Mouse (Mus musculus) liver, embryonic 14.5 days (tissue): ENCODE measurements around the gene S100pbp. TPM values are rescaled to one million over a fixed set of nuclear protein-coding genes. Genes with fewer than 3 reads are reported as not detected.

Source experiments
- ATAC-seq: fragments of 200-750 bp; cut with Nextera tagmentation; 2 replicates; pipeline ENCODE4 v1.8.0; 2017; ENCODE audit warnings: moderate number of reproducible peaks, mild to moderate bottlenecking, moderate library complexity; ENCODE audit not compliant: insufficient read depth
- DNase-seq, 3 experiments: peaks; one replicate each; pipeline ENCODE4 v3.0.0-alpha.2; 2012 to 2013; ENCODE audit warnings: low read depth in 3 of 3, low spot score in 3 of 3
- H3K27ac ChIP-seq: fragments of 300-500 bp; sonication (generic); 2 replicates; pipeline ENCODE4 v1.5.1; 2014; ENCODE audit warnings: moderate library complexity, mild to moderate bottlenecking, control low read depth, inconsistent platforms
- H3K27me3 ChIP-seq: fragments of 300-500 bp; sonication (generic); 2 replicates; pipeline ENCODE4 v1.6.1; 2014; ENCODE audit warnings: mild to moderate bottlenecking, low read length, moderate library complexity; ENCODE audit not compliant: control insufficient read depth, insufficient read depth
- H3K36me3 ChIP-seq: fragments of 300-500 bp; sonication (generic); replicated peaks from 2 replicates; pipeline ENCODE4 v1.6.1; 2014; ENCODE audit warnings: low read depth; ENCODE audit not compliant: control insufficient read depth, insufficient read depth
- H3K4me1 ChIP-seq, 2 experiments: fragments of 200-500 bp in 1 of 2; fragments of 300-500 bp in 1 of 2; sonication (generic) in 1 of 2; replicated peaks; 2 replicates each; pipeline ENCODE4 v1.6.1; 2012 to 2014; ENCODE audit warnings: antibody characterized with exemption in 1 of 2, inconsistent platforms in 1 of 2, low read length in 1 of 2; ENCODE audit not compliant: control insufficient read depth in 2 of 2, insufficient read depth in 2 of 2
- H3K4me2 ChIP-seq: fragments of 300-500 bp; sonication (generic); 2 replicates; pipeline ENCODE4 v1.6.1; 2014; ENCODE audit warnings: low read depth, mild to moderate bottlenecking, control low read depth, moderate library complexity
- H3K4me3 ChIP-seq, 2 experiments: fragments of 200-500 bp in 1 of 2; fragments of 300-500 bp in 1 of 2; sonication (generic) in 1 of 2; 2 replicates each; pipeline ENCODE4 v1.5.1; 2012 to 2014; ENCODE audit warnings: low read depth in 2 of 2, low read length in 2 of 2, mild to moderate bottlenecking in 2 of 2, control low read depth in 1 of 2, inconsistent platforms in 1 of 2, moderate library complexity in 1 of 2; ENCODE audit not compliant: insufficient read depth in 1 of 2
- H3K9ac ChIP-seq: fragments of 300-500 bp; sonication (generic); replicated peaks from 2 replicates; pipeline ENCODE4 v1.6.1; 2014; ENCODE audit warnings: mild to moderate bottlenecking, control low read depth, moderate library complexity
- H3K9me3 ChIP-seq: fragments of 300-500 bp; sonication (generic); 2 replicates; pipeline ENCODE4 v1.6.1; 2016; ENCODE audit warnings: low read length, mixed read lengths; ENCODE audit not compliant: control insufficient read depth
- CTCF ChIP-seq: IDR thresholded peaks from 2 replicates; pipeline ENCODE4 v1.5.1; 2016; ENCODE audit warnings: antibody characterized with exemption, low read depth, control low read depth
- EP300 ChIP-seq: IDR thresholded peaks from 2 replicates; pipeline ENCODE4 v1.6.1; 2016; ENCODE audit warnings: antibody characterized with exemption, low read depth
- WGBS: fragments of 180-500 bp; shearing (Covaris S2); extraction: QIAGEN DNeasy Blood & Tissue Kit; methylation state at CpG from one replicate; pipeline ENCODE4 v1.1.7; 2014; ENCODE audit not compliant: insufficient replicate concordance; 5-methylcytosine and 5-hydroxymethylcytosine counted together
- polyA plus RNA-seq, 2 experiments: library from polyadenylated mRNA; depleted of rRNA in 1 of 2; stranded (reverse) in 1 of 2; unstranded in 1 of 2; fragments of >200 nt; fragmentation: Nextera tagmentation in 1 of 2; extraction: Ambion mirVana in 1 of 2; gene quantifications; 2 replicates each; pipeline versions ENCODE4 v1.2.1 to v1.2.3; 2012 to 2014

The S100pbp gene
- polyA plus RNA-seq, 2 experiments, result 4.8 to 12.5 TPM

DNA sequence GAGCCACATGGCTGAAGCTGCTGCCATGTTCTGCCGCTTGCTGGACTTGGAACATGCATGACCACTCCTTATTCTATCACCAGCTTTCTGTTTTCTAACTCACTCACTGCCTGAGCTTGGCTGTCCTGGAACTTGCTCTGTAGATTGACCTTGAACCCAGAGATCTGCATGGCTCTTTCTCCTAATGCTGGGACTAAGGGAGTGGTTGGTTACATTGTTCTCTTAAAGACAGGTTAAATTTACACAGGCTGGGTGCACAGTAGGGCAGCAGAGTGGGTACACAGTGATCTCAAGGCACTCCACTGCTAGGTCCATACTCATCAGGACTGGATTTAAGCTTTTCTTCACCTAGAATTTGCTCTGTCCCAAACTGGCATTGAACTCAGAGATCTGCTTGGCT is 4.8 kb upstream of the S100pbp start:
- Histone ChIP-seq H3K27me3 (no peaks in the 10 kb centered on the region), H3K9me3 (no peaks in the 10 kb centered on the region), H3K27ac (no peak overlapping the region), H3K36me3 (peaks cover 37% of the 10 kb centered on the region), H3K4me2 (no peak overlapping the region), H3K4me1 (peaks cover 9 to 19% of the 10 kb centered on the region in 2 experiments), H3K4me3 (no peak overlapping the region), H3K9ac (no peak overlapping the region)
- no peak for TF ChIP-seq EP300
- no peak for TF ChIP-seq CTCF
- whole genome bisulfite sequencing, result 81% methylated on average over 1 of the region's 1 CpGs
- no peak for DNase-seq
- no peak for ATAC-seq

DNA sequence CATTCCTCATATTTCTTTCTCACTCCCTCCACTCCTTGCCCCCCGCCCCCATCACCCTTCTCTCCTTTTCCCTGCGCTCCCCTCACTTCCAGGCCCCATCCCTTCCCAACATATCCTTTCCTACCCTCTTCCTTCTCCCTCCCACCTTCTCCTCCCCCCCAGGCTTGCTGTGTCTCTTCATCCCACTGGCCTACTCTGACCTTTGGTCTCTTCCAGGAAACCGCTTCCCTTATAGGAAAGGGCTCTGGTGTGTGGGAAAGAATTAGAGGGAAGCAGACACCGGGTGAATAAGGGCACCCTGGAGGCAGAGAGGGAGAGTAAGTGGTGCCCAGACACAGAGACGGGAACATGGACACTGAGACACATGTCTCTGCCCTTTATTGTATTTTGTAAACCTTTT is 2.2 kb upstream of the S100pbp start:
- DNase-seq (no peak), ATAC-seq (no peak)
- Histone ChIP-seq H3K9ac (no peak overlapping the region; the same call in 1 of the 2 replicates), H3K36me3 (peaks cover 18% of the 10 kb centered on the region), H3K27ac (no peak overlapping the region), H3K9me3 (no peaks in the 10 kb centered on the region), H3K4me1 (peaks cover 16 to 23% of the 10 kb centered on the region in 2 experiments), H3K4me3 (peak overlapping the region in 1 of 2 experiments; percentile 94; a peak in 2 of 4 replicates), H3K4me2 (peak overlapping the region; percentile 84), H3K27me3 (no peaks in the 10 kb centered on the region)
- 73% methylated on average over 5 of the region's 5 CpGs for WGBS
- TF ChIP-seq CTCF, result no peak
- TF ChIP-seq EP300, result no peak

DNA sequence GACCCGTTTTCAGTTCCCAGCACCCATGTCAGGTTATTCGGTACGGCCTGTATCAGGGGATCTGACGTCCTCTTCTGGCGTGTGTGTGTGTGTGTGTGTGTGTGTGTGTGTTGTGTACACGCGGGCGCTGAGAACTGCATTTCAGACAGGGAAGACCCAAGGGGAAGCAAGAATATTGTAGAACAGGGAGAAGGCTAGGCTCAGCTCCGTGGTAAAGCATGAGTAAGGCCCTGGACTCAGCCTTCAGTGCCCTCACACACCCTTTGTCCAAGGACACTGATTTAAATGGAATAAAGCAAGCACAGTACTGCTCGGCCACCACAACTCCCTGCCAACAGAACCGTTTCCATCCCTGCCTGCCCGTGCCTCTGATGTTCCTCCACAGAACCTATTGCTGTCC is 1.0 kb upstream of the S100pbp start:
- H3K4me1 ChIP-seq, result peaks cover 16 to 23% of the 10 kb centered on the region in 2 experiments
- H3K4me2 ChIP-seq, result peak overlapping the region; percentile 84
- H3K27me3 ChIP-seq, result no peaks in the 10 kb centered on the region
- DNase-seq, result no peak
- no peak for TF ChIP-seq EP300
- TF ChIP-seq CTCF, result no peak
- no peaks in the 10 kb centered on the region for H3K9me3 ChIP-seq
- peaks cover 15% of the 10 kb centered on the region for H3K36me3 ChIP-seq
- peak overlapping the region; percentile 87 for H3K27ac ChIP-seq
- no peak for ATAC-seq
- peak overlapping the region; percentile 88 to 94 for H3K4me3 ChIP-seq
- peak overlapping the region; percentile 98 for H3K9ac ChIP-seq
- 2% methylated on average over 12 of the region's 12 CpGs for WGBS

DNA sequence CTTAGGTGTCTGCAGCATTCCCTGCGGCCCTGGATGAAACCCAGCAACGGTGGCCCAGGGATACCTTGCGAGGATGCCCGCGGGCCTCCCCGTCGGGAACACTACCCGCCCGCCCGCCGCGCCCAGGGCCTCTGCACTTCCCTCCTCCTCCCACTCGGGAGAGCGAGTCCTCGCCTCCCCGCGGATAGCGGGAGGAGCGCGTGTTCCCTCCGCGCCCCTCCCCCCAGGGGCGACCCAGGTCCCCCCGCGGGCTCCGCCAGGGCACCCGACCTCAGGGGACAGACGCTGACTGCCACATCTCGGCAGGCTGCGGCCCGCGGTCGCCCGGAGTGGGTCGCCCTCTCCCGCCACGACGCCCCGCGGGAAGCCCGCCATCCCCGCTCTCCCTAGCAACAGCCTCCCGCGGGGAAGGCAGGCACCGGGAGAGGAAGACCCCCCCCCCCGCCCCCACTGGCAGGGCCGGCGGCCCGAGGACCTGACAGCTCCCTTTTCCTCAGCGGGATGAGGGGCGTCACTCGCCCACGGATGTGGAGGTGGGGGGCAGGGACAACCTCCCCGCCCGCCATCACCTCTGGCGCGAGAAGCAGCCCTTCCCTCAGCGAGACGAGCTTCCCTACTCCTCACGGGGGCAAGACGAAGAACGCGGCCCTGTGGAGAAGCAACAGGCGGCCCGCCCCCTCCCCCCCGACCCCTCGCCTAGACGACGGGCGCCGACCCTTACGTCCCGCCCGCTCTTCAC is 555 bp downstream of the S100pbp start:
- under 1% methylated on average over 63 of the region's 74 CpGs for WGBS
- Histone ChIP-seq H3K27ac (peak overlapping the region; percentile 50), H3K36me3 (peaks cover 7% of the 10 kb centered on the region), H3K4me3 (peak overlapping the region; percentile 74 to 94), H3K9me3 (no peaks in the 10 kb centered on the region), H3K27me3 (no peaks in the 10 kb centered on the region), H3K4me2 (peak overlapping the region; percentile 84), H3K9ac (peak overlapping the region; percentile 76), H3K4me1 (peaks cover 16 to 21% of the 10 kb centered on the region in 2 experiments)
- ATAC-seq (peak; percentile 50), DNase-seq (peak in 2 of 3 experiments; percentile 32 to 46)
- no peak for TF ChIP-seq EP300
- TF ChIP-seq CTCF, result 0 out of 2 replicates have a peak, but pooled peaks have one; percentile 7

DNA sequence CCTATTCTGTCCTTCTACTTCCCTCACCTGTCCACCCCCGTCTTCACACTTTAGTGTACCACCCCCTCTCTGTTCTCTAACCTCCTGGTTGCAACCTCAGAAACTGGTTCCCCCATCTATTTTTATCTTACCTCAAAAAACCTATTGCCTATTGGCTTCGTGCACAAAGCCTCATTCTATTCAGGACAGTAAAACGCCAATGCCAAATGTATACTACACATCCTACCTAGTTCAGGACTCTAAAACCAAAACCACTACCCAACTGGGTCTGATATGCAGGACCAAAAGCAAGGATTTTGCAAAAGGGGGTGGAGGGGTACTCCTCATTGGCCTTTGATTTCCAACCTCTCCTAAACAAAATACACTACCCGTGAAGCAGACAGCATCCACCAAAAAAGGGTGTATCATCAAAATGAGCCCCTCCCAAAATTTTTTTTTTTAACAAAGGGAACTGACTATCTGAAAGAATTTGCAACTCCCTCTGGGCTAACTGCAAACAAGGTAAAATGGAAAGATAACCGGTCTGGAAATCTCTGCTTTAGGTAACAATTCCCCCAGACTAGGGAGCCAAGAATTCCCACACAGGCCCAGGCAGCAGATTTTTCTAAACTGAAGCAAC is 1.4 kb downstream of the S100pbp start:
- no peak overlapping the region; the same call in 1 of the 2 replicates for H3K27ac ChIP-seq
- no peak for TF ChIP-seq EP300
- TF ChIP-seq CTCF, result no peak
- H3K9ac ChIP-seq, result peak overlapping the region; percentile 76
- no peak for ATAC-seq
- no peaks in the 10 kb centered on the region for H3K27me3 ChIP-seq
- H3K9me3 ChIP-seq, result no peaks in the 10 kb centered on the region
- 31% methylated on average over 5 of the region's 5 CpGs for WGBS
- DNase-seq, result no peak
- peak overlapping the region; percentile 74 to 94; a peak in 3 of 4 replicates for H3K4me3 ChIP-seq
- peak overlapping the region; percentile 84 for H3K4me2 ChIP-seq
- H3K4me1 ChIP-seq, result peaks cover 16 to 18% of the 10 kb centered on the region in 2 experiments
- peaks cover 4% of the 10 kb centered on the region; the same call in 1 of the 2 replicates for H3K36me3 ChIP-seq
